Mouse (Mus musculus) E14TG2a.4 (cell line): ENCODE data around the gene Arhgef26.

Source experiments
- H3K27me3 ChIP-seq: 2 replicates; pipeline ENCODE4 v1.6.1; 2014; ENCODE audit warnings: low read length, control low read depth; ENCODE audit not compliant: insufficient read depth
- H3K36me3 ChIP-seq: 2 replicates; pipeline ENCODE4 v1.6.1; 2014; ENCODE audit warnings: low read length, control low read depth; ENCODE audit not compliant: insufficient read depth
- H3K4me1 ChIP-seq: replicated peaks from 2 replicates; pipeline ENCODE4 v1.6.1; 2014; ENCODE audit warnings: low read depth, low read length, control low read depth
- H3K4me3 ChIP-seq: replicated peaks from 2 replicates; pipeline ENCODE4 v1.5.1; 2014; ENCODE audit warnings: mild to moderate bottlenecking, low read length
- H3K9me3 ChIP-seq: 2 replicates; pipeline ENCODE4 v1.6.1; 2014; ENCODE audit warnings: low read length, control low read depth
- CTCF ChIP-seq: conservative IDR thresholded peaks from 2 replicates; pipeline ENCODE4 v1.5.1; 2014; ENCODE audit warnings: low read length
- NANOG ChIP-seq: IDR thresholded peaks from 2 replicates; pipeline ENCODE4 v1.6.1; 2014; ENCODE audit warnings: borderline replicate concordance, low read length, mixed read lengths
- POU5F1 ChIP-seq: IDR thresholded peaks from 2 replicates; pipeline ENCODE4 v1.6.1; 2014; ENCODE audit warnings: low read length, borderline replicate concordance

Gene Arhgef26

GRCm38 (mm10) chr3:62372841-62373240, 34.7 kb downstream of the Arhgef26 start:
- no peaks in the 10 kb centered on the region for H3K27me3 ChIP-seq
- no peak for TF ChIP-seq NANOG
- TF ChIP-seq CTCF = no peak
- TF ChIP-seq POU5F1 = no peak
- no peak overlapping the region for H3K4me3 ChIP-seq
- H3K4me1 ChIP-seq = no peaks in the 10 kb centered on the region
- H3K9me3 ChIP-seq = no peaks in the 10 kb centered on the region
- H3K36me3 ChIP-seq = no peaks in the 10 kb centered on the region

- H3K36me3 ChIP-seq = no peaks in the 10 kb centered on the region
- no peak overlapping the region for H3K4me3 ChIP-seq
- H3K9me3 ChIP-seq = no peaks in the 10 kb centered on the region
- no peaks in the 10 kb centered on the region for H3K4me1 ChIP-seq
- H3K27me3 ChIP-seq = no peaks in the 10 kb centered on the region
- TF ChIP-seq NANOG (no peak), CTCF (no peak), POU5F1 (no peak)
Measured at GRCm38 (mm10) chr3:62374346-62374745, 36.2 kb downstream of the Arhgef26 start.

GRCm38 (mm10) chr3:62374831-62375230, 36.7 kb downstream of the Arhgef26 start:
- TF ChIP-seq NANOG (no peak), CTCF (no peak), POU5F1 (no peak)

DNA sequence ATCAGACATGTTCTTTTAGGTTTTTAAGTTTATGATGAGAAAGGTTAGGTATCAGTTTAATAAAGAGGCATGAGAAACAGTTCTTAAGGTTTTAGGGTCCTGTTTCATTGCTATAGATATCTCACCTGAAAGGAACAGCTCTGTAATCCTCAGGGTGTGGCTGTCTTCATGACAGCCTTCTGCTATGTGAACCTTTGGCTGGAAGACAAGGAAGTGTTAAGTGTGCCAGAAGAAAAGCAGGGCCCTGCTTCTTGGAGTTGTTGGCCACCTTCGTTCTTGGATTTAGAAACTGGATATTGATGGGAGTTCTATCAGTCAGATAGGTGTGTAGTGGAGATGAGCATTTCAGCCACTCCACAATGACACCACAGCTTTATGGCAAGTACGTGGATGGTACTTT, 38.6 kb downstream of the Arhgef26 start:
- Histone ChIP-seq H3K4me1 (no peaks in the 10 kb centered on the region), H3K27me3 (no peaks in the 10 kb centered on the region), H3K9me3 (no peaks in the 10 kb centered on the region), H3K36me3 (no peaks in the 10 kb centered on the region), H3K4me3 (no peak overlapping the region)
- no peak for TF ChIP-seq NANOG
- no peak for TF ChIP-seq CTCF
- TF ChIP-seq POU5F1 = no peak

More at GRCm38 (mm10) chr3:62374831-62375230, 36.7 kb downstream of the Arhgef26 start:
- H3K4me3 ChIP-seq = no peak overlapping the region
- no peaks in the 10 kb centered on the region for H3K27me3 ChIP-seq
- H3K9me3 ChIP-seq = no peaks in the 10 kb centered on the region
- no peaks in the 10 kb centered on the region for H3K4me1 ChIP-seq
- H3K36me3 ChIP-seq = no peaks in the 10 kb centered on the region

GRCm38 (mm10) chr3:62379946-62380345, 41.8 kb downstream of the Arhgef26 start:
- no peaks in the 10 kb centered on the region for H3K27me3 ChIP-seq
- no peak for TF ChIP-seq NANOG
- TF ChIP-seq POU5F1 = no peak
- no peak for TF ChIP-seq CTCF
- H3K9me3 ChIP-seq = no peaks in the 10 kb centered on the region
- no peak overlapping the region for H3K4me3 ChIP-seq
- no peaks in the 10 kb centered on the region for H3K36me3 ChIP-seq
- H3K4me1 ChIP-seq = no peaks in the 10 kb centered on the region

- no peaks in the 10 kb centered on the region for H3K27me3 ChIP-seq
- no peaks in the 10 kb centered on the region for H3K36me3 ChIP-seq
- TF ChIP-seq POU5F1 = no peak
- no peak for TF ChIP-seq CTCF
- TF ChIP-seq NANOG = no peak
- H3K4me1 ChIP-seq = no peaks in the 10 kb centered on the region
- H3K4me3 ChIP-seq = no peak overlapping the region
- H3K9me3 ChIP-seq = no peaks in the 10 kb centered on the region
Measured at GRCm38 (mm10) chr3:62380420-62380819, 42.3 kb downstream of the Arhgef26 start.

DNA sequence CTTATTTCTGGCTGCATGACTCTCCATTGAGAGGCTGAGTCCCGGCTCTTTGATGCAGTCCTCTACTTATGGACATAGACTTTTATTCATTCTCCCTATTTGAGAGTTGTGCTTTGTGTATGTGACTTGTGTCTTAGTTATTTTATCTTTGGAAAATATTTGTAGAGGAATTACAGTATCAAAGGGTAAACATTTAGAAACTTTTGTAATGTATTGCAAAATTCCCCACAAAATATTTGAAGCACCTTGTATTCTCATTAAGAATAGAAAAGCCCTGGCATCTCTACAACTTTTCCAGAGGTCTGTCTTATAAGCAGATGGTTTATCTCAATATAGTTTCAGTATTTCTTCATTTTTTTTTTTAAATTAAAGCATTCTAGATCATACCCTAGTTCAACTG, 44.7 kb downstream of the Arhgef26 start:
- TF ChIP-seq POU5F1 (no peak), NANOG (no peak)
- Histone ChIP-seq H3K36me3 (no peaks in the 10 kb centered on the region), H3K4me3 (no peak overlapping the region), H3K27me3 (no peaks in the 10 kb centered on the region), H3K4me1 (no peaks in the 10 kb centered on the region), H3K9me3 (no peaks in the 10 kb centered on the region)

- TF ChIP-seq POU5F1 (no peak), CTCF (no peak), NANOG (no peak)
Measured at GRCm38 (mm10) chr3:62392636-62393035, 54.5 kb downstream of the Arhgef26 start.

DNA sequence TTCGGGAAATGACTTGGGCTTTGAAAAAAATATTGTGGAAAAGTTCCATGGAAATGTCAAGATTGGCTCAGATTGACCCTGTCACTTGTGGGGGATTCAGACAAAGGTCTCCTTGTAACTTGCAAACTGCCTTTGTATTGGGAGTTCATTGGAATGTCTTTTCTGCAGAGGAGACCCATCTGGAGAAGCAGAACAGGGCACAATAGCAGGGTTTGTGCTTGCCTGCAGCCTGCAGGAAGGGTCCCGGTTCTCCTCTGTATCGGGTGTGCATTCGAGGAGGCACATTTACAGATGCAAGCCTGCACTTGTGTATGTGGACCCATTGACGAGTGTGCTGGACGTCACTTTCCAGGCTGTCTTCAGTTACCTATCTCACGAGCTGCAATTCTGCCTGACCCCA, 56.1 kb downstream of the Arhgef26 start:
- H3K9me3 ChIP-seq = no peaks in the 10 kb centered on the region
- no peaks in the 10 kb centered on the region for H3K4me1 ChIP-seq
- H3K27me3 ChIP-seq = no peaks in the 10 kb centered on the region
- no peak overlapping the region for H3K4me3 ChIP-seq
- TF ChIP-seq POU5F1 (no peak), NANOG (no peak), CTCF (no peak)
- no peaks in the 10 kb centered on the region for H3K36me3 ChIP-seq

More at GRCm38 (mm10) chr3:62392636-62393035, 54.5 kb downstream of the Arhgef26 start:
- Histone ChIP-seq H3K4me1 (no peaks in the 10 kb centered on the region), H3K9me3 (no peaks in the 10 kb centered on the region), H3K27me3 (no peaks in the 10 kb centered on the region), H3K36me3 (no peaks in the 10 kb centered on the region), H3K4me3 (no peak overlapping the region)
